Mouse (Mus musculus) testis, adult 2 months (tissue): ENCODE data around the gene Kcnmb4. TPM values are rescaled to one million over a fixed set of nuclear protein-coding genes. Genes with fewer than 3 reads are reported as not detected.

Experiments
- H3K27ac ChIP-seq: fragments of 200-500 bp; 2 replicates; pipeline ENCODE4 v1.5.1; 2012; ENCODE audit warnings: low read depth, low read length; ENCODE audit not compliant: control insufficient read depth, insufficient read depth
- H3K27me3 ChIP-seq: fragments of 200-500 bp; 2 replicates; pipeline ENCODE4 v1.6.1; 2012; ENCODE audit warnings: mild to moderate bottlenecking, low read length, moderate library complexity; ENCODE audit not compliant: control insufficient read depth, insufficient read depth
- H3K36me3 ChIP-seq: fragments of 200-500 bp; 2 replicates; pipeline ENCODE4 v1.6.1; 2012; ENCODE audit warnings: mild to moderate bottlenecking, low read length; ENCODE audit not compliant: control insufficient read depth, insufficient read depth
- H3K4me1 ChIP-seq: fragments of 200-500 bp; 2 replicates; pipeline ENCODE4 v1.6.1; 2012; ENCODE audit warnings: low read length; ENCODE audit not compliant: control insufficient read depth, insufficient read depth
- H3K4me3 ChIP-seq: fragments of 200-500 bp; 2 replicates; pipeline ENCODE4 v1.5.1; 2012; ENCODE audit warnings: low read depth, mild to moderate bottlenecking, low read length, moderate library complexity, mixed read lengths; ENCODE audit not compliant: control insufficient read depth
- CTCF ChIP-seq: fragments of 200-500 bp; IDR thresholded peaks from 2 replicates; pipeline ENCODE4 v1.5.1; 2012; ENCODE audit warnings: low read depth, mild to moderate bottlenecking, inconsistent platforms, low read length, moderate library complexity; ENCODE audit not compliant: control insufficient read depth, insufficient read depth, insufficient replicate concordance
- POLR2A ChIP-seq: fragments of 200-500 bp; IDR thresholded peaks from 2 replicates; pipeline ENCODE4 v1.6.1; 2012; ENCODE audit warnings: low read depth, mild to moderate bottlenecking, inconsistent platforms, low read length, moderate library complexity; ENCODE audit not compliant: control insufficient read depth
- polyA plus RNA-seq: library from polyadenylated mRNA; depleted of rRNA; stranded (reverse); fragments of >200 nt; gene quantifications from 2 replicates; pipeline ENCODE4 v1.2.3, GENCODE M21; 2012; rRNA removed

Kcnmb4 gene
- 145 and 169 TPM in 2 replicates for polyA plus RNA-seq

DNA sequence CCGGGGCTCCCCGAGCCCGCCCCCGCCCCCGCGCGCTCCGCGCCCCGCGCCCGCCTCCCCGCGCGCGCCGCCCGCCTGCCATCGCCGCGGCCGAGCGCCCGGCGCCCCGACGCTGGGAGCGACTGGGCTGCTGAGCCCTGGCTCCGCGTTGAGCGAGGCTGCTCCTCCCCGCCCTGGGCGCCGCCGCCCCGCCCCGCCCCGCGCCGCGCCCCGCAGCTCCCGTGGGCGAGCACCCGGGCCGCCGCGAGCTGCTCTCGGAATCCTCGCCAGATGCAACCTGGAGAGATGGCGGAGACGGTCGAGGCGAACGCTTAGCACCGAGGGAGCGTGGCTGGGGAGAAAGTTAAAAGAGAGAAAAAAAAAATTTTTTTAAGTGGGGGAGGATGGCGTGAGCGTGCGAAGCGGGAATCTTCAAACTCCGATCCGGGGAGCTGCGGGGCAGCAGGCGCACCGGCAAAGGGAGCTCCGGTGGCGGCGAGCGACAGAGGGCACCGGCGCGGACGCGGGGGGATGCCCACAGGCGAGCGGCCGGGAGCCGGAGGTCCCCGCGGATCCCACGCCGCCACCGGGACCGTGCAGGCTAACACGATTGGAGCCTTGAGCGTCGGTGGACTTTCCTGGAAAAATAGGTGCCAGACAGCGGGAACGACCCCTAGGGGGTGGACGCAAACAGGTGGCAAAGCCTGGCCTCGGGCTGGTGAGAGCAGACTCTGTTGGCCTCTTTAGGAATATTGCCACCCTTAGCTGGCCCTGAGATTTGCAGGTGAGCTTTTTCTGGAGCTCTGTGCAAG lies at the start of gene Kcnmb4:
Kcnmb4 (minus strand) TSS at position 120 of the 791 bp plus-strand sequence.
- H3K36me3 ChIP-seq = no peaks in the 10 kb centered on the region
- peak within 1 kb of the TSS; percentile 82 for H3K4me3 ChIP-seq
- peak within 1 kb of the TSS; percentile 51 for H3K27ac ChIP-seq
- H3K27me3 ChIP-seq = no peaks in the 10 kb centered on the region
- peaks cover 11% of the 10 kb centered on the region for H3K4me1 ChIP-seq
- TF ChIP-seq POLR2A (no peak), CTCF (no peak)

GRCm38 (mm10) chr10:116519588-116519987 lies 45.9 kb upstream of the Kcnmb4 start:
- H3K4me3 ChIP-seq = no peak overlapping the region
- no peaks in the 10 kb centered on the region for H3K4me1 ChIP-seq
- no peaks in the 10 kb centered on the region for H3K27me3 ChIP-seq
- no peaks in the 10 kb centered on the region; the same call in 1 of the 2 replicates for H3K36me3 ChIP-seq
- H3K27ac ChIP-seq = no peak overlapping the region
- TF ChIP-seq POLR2A = no peak
- TF ChIP-seq CTCF = no peak

GRCm38 (mm10) chr10:116515590-116515989 lies 41.9 kb upstream of the Kcnmb4 start:
- H3K36me3 ChIP-seq = no peaks in the 10 kb centered on the region; the same call in 1 of the 2 replicates
- no peaks in the 10 kb centered on the region for H3K4me1 ChIP-seq
- H3K27ac ChIP-seq = no peak overlapping the region
- TF ChIP-seq POLR2A (no peak), CTCF (no peak)
- H3K27me3 ChIP-seq = no peaks in the 10 kb centered on the region
- no peak overlapping the region for H3K4me3 ChIP-seq

GRCm38 (mm10) chr10:116515158-116515557 lies 41.5 kb upstream of the Kcnmb4 start:
- Histone ChIP-seq H3K36me3 (no peaks in the 10 kb centered on the region; the same call in 1 of the 2 replicates), H3K27ac (no peak overlapping the region), H3K4me3 (no peak overlapping the region), H3K27me3 (no peaks in the 10 kb centered on the region), H3K4me1 (no peaks in the 10 kb centered on the region)
- TF ChIP-seq CTCF = no peak
- TF ChIP-seq POLR2A = no peak

- Histone ChIP-seq H3K4me3 (no peak overlapping the region), H3K4me1 (peaks cover 4% of the 10 kb centered on the region; the same call in 1 of the 2 replicates), H3K27ac (no peak overlapping the region), H3K27me3 (no peaks in the 10 kb centered on the region), H3K36me3 (no peaks in the 10 kb centered on the region; the same call in 1 of the 2 replicates)
- TF ChIP-seq CTCF = no peak
- no peak for TF ChIP-seq POLR2A
Measured at GRCm38 (mm10) chr10:116513254-116513635, 39.6 kb upstream of the Kcnmb4 start.

- no peaks in the 10 kb centered on the region; the same call in 1 of the 2 replicates for H3K36me3 ChIP-seq
- no peaks in the 10 kb centered on the region for H3K27me3 ChIP-seq
- H3K4me3 ChIP-seq = no peak overlapping the region
- H3K27ac ChIP-seq = no peak overlapping the region
- H3K4me1 ChIP-seq = peaks cover 4% of the 10 kb centered on the region; the same call in 1 of the 2 replicates
- TF ChIP-seq CTCF = no peak
- TF ChIP-seq POLR2A = no peak
Measured at GRCm38 (mm10) chr10:116512521-116513253, 39.0 kb upstream of the Kcnmb4 start.

DNA sequence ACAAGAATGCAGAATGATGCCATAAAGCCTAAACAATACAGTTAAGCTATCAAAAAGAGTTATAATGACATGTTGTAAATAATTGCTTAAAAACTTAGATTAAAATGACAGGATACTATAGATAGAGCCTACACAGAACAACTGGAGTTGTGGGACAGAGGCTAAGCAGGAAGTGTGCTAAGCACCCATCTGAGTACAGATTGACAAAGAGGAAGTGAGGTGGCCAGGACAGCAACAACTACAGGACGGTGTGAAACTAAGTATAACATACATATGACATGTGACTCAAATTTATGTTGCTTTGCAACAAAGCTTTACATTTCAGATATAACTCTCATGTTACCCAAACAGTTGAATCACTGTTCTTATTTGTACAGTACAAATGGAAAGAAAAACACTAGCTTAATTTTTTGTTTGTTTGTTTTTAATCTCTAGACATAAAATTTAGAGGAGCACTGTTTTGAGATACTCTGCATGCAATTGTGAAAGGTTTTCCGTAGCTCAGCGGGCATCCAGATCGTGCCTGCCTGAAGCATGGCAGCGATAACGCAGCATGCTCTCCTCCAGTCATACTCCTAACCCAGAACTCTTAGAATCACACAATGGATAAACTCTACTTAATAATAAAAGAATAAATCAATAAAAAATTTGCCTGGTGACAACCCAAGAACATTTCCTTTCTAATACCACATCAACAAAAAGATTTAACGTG lies 31.8 kb upstream of the Kcnmb4 start:
- H3K4me3 ChIP-seq = no peak overlapping the region
- no peaks in the 10 kb centered on the region for H3K36me3 ChIP-seq
- H3K27me3 ChIP-seq = no peaks in the 10 kb centered on the region
- TF ChIP-seq CTCF (no peak), POLR2A (no peak)
- no peak overlapping the region for H3K27ac ChIP-seq
- H3K4me1 ChIP-seq = peaks cover 4% of the 10 kb centered on the region; the same call in 1 of the 2 replicates
